Mouse (Mus musculus): ENCODE results near the gene Kmt2e. TPM values are rescaled to one million over a fixed set of nuclear protein-coding genes. Genes with fewer than 3 reads are reported as not detected.
A peak's percentile ranks its signal among the peaks of the same experiment; 100 is the strongest.
"Not testable (repeated sequence)": the region's sequence is repeated elsewhere in the genome, so short reads cannot be mapped to it uniquely, and the experiment has no call there.

Gene Kmt2e
- total RNA-seq, 2 experiments from 2014 or later = 63.5 to 68.5 TPM

GRCm38 (mm10) chr5:23431948-23432707 lies 2.1 kb upstream of the Kmt2e start:
- no peak for DNase-seq

- DNase-seq = peak; percentile 99
Measured at GRCm38 (mm10) chr5:23432708-23433645, 1.3 kb upstream of the Kmt2e start.

GRCm38 (mm10) chr5:23434598-23435481 lies 599 bp downstream of the Kmt2e start:
- peak; percentile 73 to 74 for DNase-seq

GRCm38 (mm10) chr5:23435482-23436125 lies 1.4 kb downstream of the Kmt2e start:
- DNase-seq = no peak

- DNase-seq = no peak
Measured at GRCm38 (mm10) chr5:23436735-23437134, 2.5 kb downstream of the Kmt2e start.

- DNase-seq = peak in 1 of 2 experiments; percentile 23
Measured at GRCm38 (mm10) chr5:23439857-23440256, 5.6 kb downstream of the Kmt2e start.

GRCm38 (mm10) chr5:23440572-23440971 lies 6.3 kb downstream of the Kmt2e start:
- no peak for DNase-seq

- DNase-seq = no peak
Measured at GRCm38 (mm10) chr5:23441916-23442315, 7.7 kb downstream of the Kmt2e start.

GRCm38 (mm10) chr5:23444411-23444810 lies 10.2 kb downstream of the Kmt2e start:
- DNase-seq = no peak

GRCm38 (mm10) chr5:23453561-23453960 lies 19.3 kb downstream of the Kmt2e start:
- DNase-seq = not testable (repeated sequence)

- DNase-seq = peak; percentile 13 to 29
Measured at GRCm38 (mm10) chr5:23461688-23462087, 27.4 kb downstream of the Kmt2e start.

- DNase-seq = no peak
Measured at GRCm38 (mm10) chr5:23464247-23464646, 30.0 kb downstream of the Kmt2e start.

GRCm38 (mm10) chr5:23464743-23465142 lies 30.5 kb downstream of the Kmt2e start:
- no peak for DNase-seq

GRCm38 (mm10) chr5:23466546-23466945 lies 32.3 kb downstream of the Kmt2e start:
- DNase-seq = no peak

- DNase-seq = no peak
Measured at GRCm38 (mm10) chr5:23473098-23473873, 39.0 kb downstream of the Kmt2e start.

GRCm38 (mm10) chr5:23483811-23484210 lies 49.6 kb downstream of the Kmt2e start:
- DNase-seq = no peak

- no peak for DNase-seq
Measured at GRCm38 (mm10) chr5:23489231-23489630, 55.0 kb downstream of the Kmt2e start.

GRCm38 (mm10) chr5:23490797-23491196 lies 56.6 kb downstream of the Kmt2e start:
- DNase-seq = peak in 1 of 2 experiments; percentile 29

- DNase-seq = no peak
Measured at GRCm38 (mm10) chr5:23496396-23496795, 62.2 kb downstream of the Kmt2e start.

GRCm38 (mm10) chr5:23496933-23497332 lies 62.7 kb downstream of the Kmt2e start:
- DNase-seq = no peak

- no peak for DNase-seq
Measured at GRCm38 (mm10) chr5:23497920-23498319, 63.7 kb downstream of the Kmt2e start.
